Mouse (Mus musculus) lung, embryonic 15.5 days (tissue): ENCODE measurements at regions not wholly inside any gene's neighbourhood (a gene's known extent, or its start where the extent isn't known, plus 50 kb on each side); places are given as distances from the start of the nearest gene placed in this dataset.

ENCODE experiments used
- ATAC-seq: fragments of 200-750 bp; cut with Nextera tagmentation; 2 replicates; pipeline ENCODE4 v1.8.0; 2017; ENCODE audit warnings: moderate number of reproducible peaks, borderline replicate concordance; ENCODE audit not compliant: low FRiP score, low TSS enrichment; ENCODE audit errors: extremely low read depth
- H3K27ac ChIP-seq: fragments of 300-500 bp; sonication (generic); 2 replicates; pipeline ENCODE4 v1.5.1; 2015; ENCODE audit warnings: moderate library complexity, mild to moderate bottlenecking, inconsistent platforms
- H3K27me3 ChIP-seq: fragments of 300-500 bp; sonication (generic); 2 replicates; pipeline ENCODE4 v1.6.1; 2015; ENCODE audit warnings: inconsistent platforms
- H3K36me3 ChIP-seq: fragments of 300-500 bp; sonication (generic); 2 replicates; pipeline ENCODE4 v1.6.1; 2015; ENCODE audit warnings: inconsistent platforms
- H3K4me1 ChIP-seq: fragments of 300-500 bp; sonication (generic); 2 replicates; pipeline ENCODE4 v1.6.1; 2015; ENCODE audit warnings: inconsistent platforms
- H3K4me2 ChIP-seq: fragments of 300-500 bp; sonication (generic); 2 replicates; pipeline ENCODE4 v1.6.1; 2015; ENCODE audit warnings: inconsistent platforms, mild to moderate bottlenecking, moderate library complexity
- H3K4me3 ChIP-seq: fragments of 300-500 bp; sonication (generic); 2 replicates; pipeline ENCODE4 v1.5.1; 2015; ENCODE audit warnings: mild to moderate bottlenecking, inconsistent platforms
- H3K9ac ChIP-seq: fragments of 300-500 bp; sonication (generic); 2 replicates; pipeline ENCODE4 v1.6.1; 2015; ENCODE audit warnings: inconsistent platforms
- H3K9me3 ChIP-seq: fragments of 300-500 bp; sonication (generic); 2 replicates; pipeline ENCODE4 v1.6.1; 2016; ENCODE audit warnings: inconsistent platforms
- WGBS: fragments of 180-500 bp; shearing (Covaris S2); methylation state at CpG from one replicate; pipeline ENCODE4 v1.1.7; 2015; 5-methylcytosine and 5-hydroxymethylcytosine counted together

- Histone ChIP-seq H3K4me2 (no peak overlapping the region), H3K4me1 (no peaks in the 10 kb centered on the region), H3K27ac (no peak overlapping the region), H3K9ac (no peak overlapping the region), H3K4me3 (no peak overlapping the region), H3K9me3 (no peaks in the 10 kb centered on the region), H3K36me3 (no peaks in the 10 kb centered on the region), H3K27me3 (no peaks in the 10 kb centered on the region)
- no peak for ATAC-seq
- 78% methylated on average over 6 of the region's 6 CpGs for WGBS
Observed at GRCm38 (mm10) chr19:26296360-26296759, 308.5 kb upstream of the Smarca2 start.

DNA sequence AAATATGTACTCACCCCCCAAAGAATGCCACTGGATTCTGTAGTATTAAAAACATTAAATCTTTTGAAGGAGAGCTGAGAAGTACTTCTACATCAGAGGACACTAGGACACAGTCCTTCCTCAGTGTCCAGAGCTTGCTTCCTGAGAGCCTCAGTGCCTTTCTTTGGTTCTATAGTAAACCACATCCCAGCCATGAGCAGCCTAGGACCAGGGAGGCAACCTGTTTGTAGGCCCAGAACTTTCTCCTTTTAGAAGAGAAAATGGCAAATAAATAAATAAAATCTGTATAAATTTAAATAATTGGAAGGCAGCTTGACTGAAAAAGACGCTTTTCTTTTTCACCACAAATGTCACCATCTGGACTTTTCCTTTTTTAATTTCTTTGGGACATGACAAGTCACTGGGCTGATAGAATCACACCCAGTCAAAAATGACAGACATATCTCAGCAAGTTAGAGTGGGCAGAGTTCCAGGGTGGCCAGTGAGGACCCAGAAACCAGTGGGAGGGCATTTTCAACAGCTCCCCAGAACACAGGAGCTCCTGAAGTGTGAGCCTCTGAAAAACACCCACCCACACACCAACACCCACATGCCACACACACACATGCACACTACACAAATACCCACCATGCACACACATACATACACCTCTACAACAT is 296.2 kb upstream of the Smarca2 start:
- no peaks in the 10 kb centered on the region for H3K36me3 ChIP-seq
- WGBS = 67% methylated on average over 1 of the region's 1 CpGs
- no peaks in the 10 kb centered on the region for H3K4me1 ChIP-seq
- no peak overlapping the region for H3K9ac ChIP-seq
- H3K27me3 ChIP-seq = no peaks in the 10 kb centered on the region
- no peak overlapping the region for H3K4me3 ChIP-seq
- H3K9me3 ChIP-seq = no peaks in the 10 kb centered on the region
- no peak overlapping the region for H3K4me2 ChIP-seq
- ATAC-seq = no peak
- no peak overlapping the region for H3K27ac ChIP-seq

DNA sequence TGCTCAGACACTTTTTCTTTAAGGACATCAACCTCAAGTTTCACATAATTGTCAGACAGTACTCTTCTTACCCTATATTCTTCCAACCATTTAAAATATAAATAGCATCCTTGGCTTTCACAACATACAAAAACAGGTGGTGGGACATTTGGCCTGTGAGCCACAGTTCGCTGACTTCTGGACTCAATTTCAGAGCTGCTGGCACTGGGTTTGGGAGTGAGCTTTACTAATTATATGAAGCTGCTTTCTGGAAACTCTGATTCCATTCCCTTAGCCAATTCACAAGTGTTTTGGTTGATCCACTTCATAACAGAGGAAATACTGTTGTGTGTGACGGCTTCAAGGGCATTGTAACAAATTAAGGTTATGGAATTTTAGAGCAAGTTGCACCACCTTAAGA is 285.9 kb upstream of the Smarca2 start:
- ATAC-seq = no peak
- Histone ChIP-seq H3K27me3 (no peaks in the 10 kb centered on the region), H3K4me3 (no peak overlapping the region), H3K27ac (no peak overlapping the region), H3K9me3 (no peaks in the 10 kb centered on the region), H3K9ac (no peak overlapping the region), H3K4me2 (no peak overlapping the region), H3K36me3 (no peaks in the 10 kb centered on the region), H3K4me1 (no peaks in the 10 kb centered on the region)
- WGBS = 88% methylated on average over 2 of the region's 2 CpGs

- Histone ChIP-seq H3K27ac (no peak overlapping the region), H3K4me2 (no peak overlapping the region), H3K9me3 (no peaks in the 10 kb centered on the region), H3K27me3 (no peaks in the 10 kb centered on the region), H3K36me3 (no peaks in the 10 kb centered on the region), H3K9ac (no peak overlapping the region), H3K4me3 (no peak overlapping the region), H3K4me1 (no peaks in the 10 kb centered on the region)
- 74% methylated on average over 5 of the region's 5 CpGs for WGBS
- no peak for ATAC-seq
Observed at GRCm38 (mm10) chr19:26323682-26324081, 281.2 kb upstream of the Smarca2 start.

DNA sequence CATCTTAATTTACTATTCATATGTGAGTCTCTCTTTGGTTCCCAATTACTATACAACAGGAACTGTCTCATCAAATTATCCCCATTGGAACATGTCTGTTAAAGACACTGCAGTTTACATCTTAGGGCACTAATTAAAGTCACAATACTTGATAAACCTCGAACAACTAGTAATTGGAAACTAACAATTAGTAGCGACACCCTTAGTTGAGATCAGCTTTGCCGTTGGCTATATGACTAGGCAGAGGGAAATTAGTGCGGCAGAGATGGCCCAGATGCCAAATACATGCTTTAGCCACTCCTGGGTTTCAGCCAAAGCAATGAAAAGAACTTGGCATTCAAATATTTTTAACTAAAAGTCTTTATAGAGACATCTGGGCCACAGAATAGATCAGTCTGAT is 265.7 kb upstream of the Smarca2 start:
- Histone ChIP-seq H3K27me3 (no peaks in the 10 kb centered on the region), H3K27ac (no peak overlapping the region), H3K9me3 (no peaks in the 10 kb centered on the region), H3K4me2 (no peak overlapping the region), H3K4me3 (no peak overlapping the region), H3K4me1 (no peaks in the 10 kb centered on the region), H3K9ac (no peak overlapping the region), H3K36me3 (no peaks in the 10 kb centered on the region)
- ATAC-seq = no peak
- 94% methylated on average over 4 of the region's 4 CpGs for WGBS

GRCm38 (mm10) chr19:26340155-26340554 is 264.7 kb upstream of the Smarca2 start:
- H3K4me1 ChIP-seq = no peaks in the 10 kb centered on the region
- no peak overlapping the region for H3K4me2 ChIP-seq
- no peak for ATAC-seq
- no peaks in the 10 kb centered on the region for H3K9me3 ChIP-seq
- 53% methylated on average over 3 of the region's 3 CpGs for WGBS
- no peak overlapping the region for H3K4me3 ChIP-seq
- H3K27ac ChIP-seq = no peak overlapping the region
- no peaks in the 10 kb centered on the region for H3K27me3 ChIP-seq
- H3K36me3 ChIP-seq = no peaks in the 10 kb centered on the region
- no peak overlapping the region for H3K9ac ChIP-seq

DNA sequence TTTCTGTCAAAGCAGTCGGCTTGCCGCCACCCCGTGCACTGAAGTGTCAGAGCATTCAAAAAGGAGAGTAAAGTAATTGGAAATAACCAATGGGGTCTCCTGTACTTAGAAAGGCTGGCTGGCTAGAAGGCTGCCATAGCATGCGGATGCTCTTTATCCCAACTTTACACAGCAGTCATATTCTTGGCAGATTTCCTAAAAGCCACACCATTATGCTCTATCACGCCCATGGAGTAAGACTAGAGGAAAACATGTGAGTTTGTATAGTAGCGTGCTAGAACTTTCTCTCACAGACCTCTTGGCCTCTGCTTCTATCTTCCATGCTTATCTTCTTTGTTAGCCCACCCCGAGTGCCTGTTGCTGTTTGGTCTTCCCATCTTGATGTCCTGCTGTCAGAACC is 249.8 kb upstream of the Smarca2 start:
- no peak overlapping the region for H3K4me3 ChIP-seq
- no peak overlapping the region for H3K27ac ChIP-seq
- no peak for ATAC-seq
- H3K36me3 ChIP-seq = no peaks in the 10 kb centered on the region
- H3K27me3 ChIP-seq = no peaks in the 10 kb centered on the region
- H3K4me2 ChIP-seq = no peak overlapping the region
- H3K9ac ChIP-seq = no peak overlapping the region
- no peaks in the 10 kb centered on the region for H3K4me1 ChIP-seq
- no peaks in the 10 kb centered on the region for H3K9me3 ChIP-seq
- 53% methylated on average over 7 of the region's 7 CpGs for WGBS

DNA sequence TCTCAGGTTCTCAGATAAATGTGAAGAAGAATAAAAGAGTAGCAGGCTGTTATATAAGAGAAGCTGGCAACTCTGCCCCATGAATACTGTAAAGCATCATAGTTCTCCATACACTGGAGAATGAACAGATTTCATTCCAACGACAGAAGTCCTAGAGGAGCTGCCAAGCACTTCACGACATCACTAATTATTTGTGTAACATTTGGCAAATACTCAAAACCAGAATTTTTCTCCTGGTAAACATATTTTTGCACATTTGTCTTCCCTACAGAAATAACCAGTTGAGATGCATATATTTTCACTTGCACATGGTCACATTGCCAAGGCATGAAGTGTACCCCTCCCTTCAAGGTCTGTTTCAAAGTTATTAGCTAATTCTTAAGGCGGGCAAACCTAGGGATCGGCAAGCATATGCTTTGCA is 220.9 kb upstream of the Smarca2 start:
- no peak overlapping the region for H3K4me2 ChIP-seq
- H3K4me3 ChIP-seq = no peak overlapping the region
- H3K36me3 ChIP-seq = no peaks in the 10 kb centered on the region
- H3K27me3 ChIP-seq = no peaks in the 10 kb centered on the region
- no peak overlapping the region for H3K27ac ChIP-seq
- no peaks in the 10 kb centered on the region for H3K9me3 ChIP-seq
- no peaks in the 10 kb centered on the region for H3K4me1 ChIP-seq
- ATAC-seq = no peak
- H3K9ac ChIP-seq = no peak overlapping the region
- WGBS = 63% methylated on average over 4 of the region's 4 CpGs

GRCm38 (mm10) chr19:26386075-26386474 is 218.8 kb upstream of the Smarca2 start:
- ATAC-seq = no peak
- Histone ChIP-seq H3K27ac (no peak overlapping the region), H3K9ac (no peak overlapping the region), H3K4me3 (no peak overlapping the region), H3K4me1 (no peaks in the 10 kb centered on the region), H3K36me3 (no peaks in the 10 kb centered on the region), H3K27me3 (no peaks in the 10 kb centered on the region), H3K9me3 (no peaks in the 10 kb centered on the region), H3K4me2 (no peak overlapping the region)

GRCm38 (mm10) chr19:26412684-26413083 is 192.2 kb upstream of the Smarca2 start:
- Histone ChIP-seq H3K27me3 (no peaks in the 10 kb centered on the region), H3K4me2 (no peak overlapping the region), H3K4me3 (no peak overlapping the region), H3K9ac (no peak overlapping the region), H3K27ac (no peak overlapping the region), H3K4me1 (no peaks in the 10 kb centered on the region), H3K36me3 (no peaks in the 10 kb centered on the region), H3K9me3 (no peaks in the 10 kb centered on the region)
- WGBS = 80% methylated on average over 2 of the region's 2 CpGs
- no peak for ATAC-seq

DNA sequence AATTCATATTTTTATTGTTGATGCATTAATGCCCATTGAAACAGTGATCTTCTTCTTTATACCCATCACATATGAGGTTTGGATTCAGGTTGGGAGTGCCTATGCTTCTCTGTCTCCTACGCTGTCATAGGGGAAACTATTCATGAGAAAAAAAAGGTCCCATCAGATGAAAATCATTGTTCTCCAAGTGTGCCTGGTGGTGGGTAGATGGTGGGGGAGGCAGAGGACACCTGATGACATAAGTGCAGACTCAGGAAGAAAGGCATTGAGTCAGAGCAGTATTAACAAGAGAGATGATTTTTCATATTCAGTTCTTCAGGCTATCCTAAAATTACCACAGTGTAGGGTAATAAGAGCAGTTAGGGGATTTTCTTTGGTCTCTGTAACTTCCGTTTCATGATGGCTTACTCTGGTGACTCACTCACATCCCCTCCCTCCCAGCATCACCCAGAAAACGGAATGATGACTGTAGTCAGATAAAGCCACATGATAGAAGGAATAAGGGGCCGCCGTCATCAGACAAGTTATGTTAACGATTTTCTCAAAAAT is 190.3 kb upstream of the Smarca2 start:
- no peaks in the 10 kb centered on the region for H3K4me1 ChIP-seq
- H3K9me3 ChIP-seq = no peaks in the 10 kb centered on the region
- H3K27ac ChIP-seq = no peak overlapping the region
- H3K4me3 ChIP-seq = no peak overlapping the region
- no peaks in the 10 kb centered on the region for H3K36me3 ChIP-seq
- 76% methylated on average over 6 of the region's 6 CpGs for WGBS
- ATAC-seq = no peak
- H3K4me2 ChIP-seq = no peak overlapping the region
- no peak overlapping the region for H3K9ac ChIP-seq
- H3K27me3 ChIP-seq = no peaks in the 10 kb centered on the region

GRCm38 (mm10) chr19:26419781-26420180 is 185.1 kb upstream of the Smarca2 start:
- Histone ChIP-seq H3K27me3 (no peaks in the 10 kb centered on the region), H3K27ac (no peak overlapping the region), H3K9me3 (no peaks in the 10 kb centered on the region), H3K9ac (no peak overlapping the region), H3K4me2 (no peak overlapping the region), H3K4me3 (no peak overlapping the region), H3K4me1 (no peaks in the 10 kb centered on the region), H3K36me3 (no peaks in the 10 kb centered on the region)
- no peak for ATAC-seq
- WGBS = 56% methylated on average over 2 of the region's 2 CpGs

- Histone ChIP-seq H3K9ac (no peak overlapping the region), H3K27me3 (no peaks in the 10 kb centered on the region)
- 56% methylated on average over 2 of the region's 2 CpGs for whole genome bisulfite sequencing
Observed at GRCm38 (mm10) chr19:26439163-26439562, 165.7 kb upstream of the Smarca2 start.

More at GRCm38 (mm10) chr19:26439163-26439562, 165.7 kb upstream of the Smarca2 start:
- no peak for ATAC-seq
- Histone ChIP-seq H3K4me1 (no peaks in the 10 kb centered on the region), H3K27ac (no peak overlapping the region), H3K9me3 (no peaks in the 10 kb centered on the region), H3K36me3 (no peaks in the 10 kb centered on the region), H3K4me2 (no peak overlapping the region), H3K4me3 (no peak overlapping the region)
